Mouse (Mus musculus): ENCODE data around the gene Siglecg.
A peak's percentile ranks its signal among the peaks of the same experiment; 100 is the strongest.

Siglecg gene

DNA sequence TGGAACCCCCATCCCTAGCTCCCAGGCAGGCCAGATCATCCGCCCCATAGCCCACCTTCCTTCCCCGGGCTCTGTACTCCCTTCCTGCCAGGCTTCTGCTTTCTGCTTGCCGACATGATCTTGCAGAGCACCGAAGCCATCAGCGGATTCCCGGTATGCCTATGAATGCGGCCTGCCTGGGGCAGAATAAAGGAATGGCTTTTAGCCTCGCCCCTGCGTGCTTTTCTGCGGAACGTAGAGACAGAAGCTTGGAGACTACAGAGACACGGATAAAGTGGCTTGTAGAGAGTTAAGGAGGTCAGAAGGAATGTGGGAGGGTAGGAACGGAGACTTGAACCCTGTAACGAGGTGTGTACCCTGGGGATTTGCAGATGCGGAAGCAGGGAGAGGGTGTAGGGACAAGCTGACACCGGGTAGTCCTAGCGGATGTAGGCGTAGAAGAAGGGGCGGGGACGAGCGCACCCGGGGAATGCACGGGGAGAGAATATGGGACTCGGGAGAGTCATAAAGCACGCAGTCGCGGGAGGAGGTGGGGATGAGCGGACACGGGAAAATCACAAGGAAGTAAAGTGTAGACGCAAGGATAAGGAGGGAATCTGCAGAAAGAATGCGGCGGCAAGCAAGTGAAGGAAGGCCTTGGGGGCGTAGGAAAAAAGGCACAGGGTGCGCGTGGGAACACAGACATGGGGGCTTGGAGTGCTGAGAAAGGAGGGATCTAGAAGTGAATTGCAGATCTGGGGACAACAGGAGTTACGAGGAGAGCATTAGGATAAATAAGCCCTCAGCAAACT is 35.3 kb downstream of the Siglecg start:
- peak; percentile 73 to 76 for DNase-seq

DNA sequence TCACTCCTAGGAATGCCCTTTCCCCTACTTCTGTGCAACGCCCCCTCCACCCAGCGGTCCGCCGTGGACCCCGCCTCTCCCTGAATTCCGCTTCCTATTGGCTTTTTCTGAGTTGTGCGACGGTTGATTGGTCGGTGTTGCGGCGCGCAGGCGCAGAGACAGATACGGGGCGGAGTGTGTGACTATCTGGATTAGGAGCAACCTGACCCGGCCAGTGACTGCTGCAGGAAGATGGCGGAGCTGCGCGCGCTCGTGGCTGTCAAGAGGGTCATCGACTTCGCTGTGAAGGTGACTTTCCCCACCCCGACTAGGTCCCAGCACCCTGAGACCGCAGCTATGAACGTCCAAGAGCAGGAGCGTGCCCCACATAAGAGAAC is 35.9 kb downstream of the Siglecg start, which contains the start of the genes Etfb and Gm45233:
Gene Etfb, plus strand, starts transcription at position 167 of the 377 bp plus-strand sequence.
Gene Gm45233, plus strand, starts transcription at position 212 of the 377 bp plus-strand sequence.
- peak; percentile 84 to 87 for DNase-seq

DNA sequence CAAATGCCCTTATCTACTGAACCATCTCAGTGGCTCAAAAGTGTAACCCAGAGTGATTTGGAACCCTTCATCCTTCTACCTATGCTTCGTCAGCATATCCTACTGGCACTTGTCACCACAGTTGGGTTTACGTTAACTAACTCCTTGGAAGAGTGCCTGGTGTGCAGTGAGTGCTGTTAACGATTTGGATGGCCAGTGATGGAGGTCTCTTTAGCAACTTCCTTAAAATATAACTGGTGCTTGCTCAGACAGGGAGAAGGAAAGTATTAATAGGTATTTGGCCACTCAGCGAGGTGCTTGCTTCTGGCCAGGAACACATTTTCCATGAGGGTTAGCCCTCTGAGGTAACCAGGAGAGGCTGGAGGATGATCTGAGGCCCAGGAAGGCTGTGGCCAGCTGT is 39.8 kb downstream of the Siglecg start:
- no peak for DNase-seq

DNA sequence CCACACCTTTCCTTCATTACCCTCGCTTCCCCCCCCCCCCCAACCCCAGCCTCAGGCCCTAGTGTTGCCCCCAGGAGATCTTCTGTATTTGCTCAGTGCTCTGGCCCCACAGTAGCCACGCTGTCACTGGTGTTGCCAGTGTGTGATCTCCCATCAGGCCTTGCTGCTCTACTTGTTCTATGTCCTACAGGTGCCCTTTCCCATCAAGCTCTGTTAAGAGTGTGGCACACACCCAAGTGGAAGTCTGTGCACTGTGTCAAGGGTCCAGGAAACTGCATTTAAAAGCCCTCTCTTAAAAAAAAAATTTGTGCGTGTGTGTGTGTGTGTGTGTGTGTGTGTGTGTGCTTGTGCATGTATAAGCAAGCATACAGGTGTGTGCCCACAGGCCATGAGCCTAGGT is 40.2 kb downstream of the Siglecg start:
- DNase-seq, result no peak

DNA sequence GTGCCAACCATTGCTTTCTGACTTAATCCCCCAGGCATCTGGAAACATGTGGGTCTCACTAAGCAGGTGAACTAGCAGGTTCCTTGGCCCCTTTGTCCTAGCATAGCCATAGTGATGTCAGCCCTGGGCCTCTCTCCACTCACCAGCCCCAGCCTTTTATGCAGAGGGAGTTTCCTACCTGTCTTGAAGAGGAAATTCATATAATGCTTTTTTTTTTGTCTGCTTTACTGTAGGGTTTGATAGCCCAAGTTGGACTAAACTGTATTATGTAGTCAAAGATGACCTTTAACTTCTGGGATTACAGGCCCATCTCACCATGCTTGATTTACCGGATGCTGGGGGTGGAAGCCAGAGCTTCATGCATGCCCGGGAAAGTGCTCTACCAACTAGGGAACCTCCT is 41.8 kb downstream of the Siglecg start:
- no peak for DNase-seq

DNA sequence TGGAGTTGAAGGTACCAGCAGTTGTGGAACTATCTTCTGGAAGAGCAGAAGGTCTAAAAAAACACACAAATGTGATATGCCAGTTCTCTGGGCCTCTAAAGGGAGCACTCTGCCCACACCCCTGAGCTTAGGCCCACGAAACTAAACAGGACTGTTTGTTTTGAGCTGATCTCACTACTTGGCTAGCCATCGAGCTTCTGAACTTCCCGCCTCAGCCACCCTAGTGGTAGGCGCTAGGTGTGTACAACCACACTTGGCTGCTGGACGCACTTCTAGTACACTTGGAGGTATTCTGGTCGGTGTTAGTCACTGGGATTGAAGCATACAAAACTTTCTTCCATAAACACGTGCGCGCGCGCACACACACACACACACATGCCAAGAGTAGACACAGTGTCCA is 43.7 kb downstream of the Siglecg start:
- no peak for DNase-seq

DNA sequence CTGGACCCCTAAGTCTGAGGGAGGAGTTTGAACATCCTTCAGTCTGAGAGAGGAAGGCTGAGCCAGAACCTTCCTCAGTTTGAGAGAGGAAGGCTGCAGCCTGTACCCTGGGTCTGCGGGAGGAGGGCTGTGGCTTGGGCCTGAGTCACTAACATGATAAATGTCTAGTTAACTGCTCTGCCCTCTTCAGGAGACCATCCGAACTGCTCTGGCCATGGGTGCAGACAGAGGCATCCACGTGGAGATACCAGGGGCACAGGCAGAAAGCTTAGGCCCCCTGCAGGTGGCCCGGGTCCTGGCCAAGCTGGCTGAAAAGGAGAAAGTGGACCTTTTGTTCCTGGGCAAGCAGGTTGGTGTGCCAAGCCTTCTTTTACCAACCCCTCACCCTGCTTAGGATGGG is 44.6 kb downstream of the Siglecg start:
- peak in 1 of 2 experiments; percentile 52 for DNase-seq

DNA sequence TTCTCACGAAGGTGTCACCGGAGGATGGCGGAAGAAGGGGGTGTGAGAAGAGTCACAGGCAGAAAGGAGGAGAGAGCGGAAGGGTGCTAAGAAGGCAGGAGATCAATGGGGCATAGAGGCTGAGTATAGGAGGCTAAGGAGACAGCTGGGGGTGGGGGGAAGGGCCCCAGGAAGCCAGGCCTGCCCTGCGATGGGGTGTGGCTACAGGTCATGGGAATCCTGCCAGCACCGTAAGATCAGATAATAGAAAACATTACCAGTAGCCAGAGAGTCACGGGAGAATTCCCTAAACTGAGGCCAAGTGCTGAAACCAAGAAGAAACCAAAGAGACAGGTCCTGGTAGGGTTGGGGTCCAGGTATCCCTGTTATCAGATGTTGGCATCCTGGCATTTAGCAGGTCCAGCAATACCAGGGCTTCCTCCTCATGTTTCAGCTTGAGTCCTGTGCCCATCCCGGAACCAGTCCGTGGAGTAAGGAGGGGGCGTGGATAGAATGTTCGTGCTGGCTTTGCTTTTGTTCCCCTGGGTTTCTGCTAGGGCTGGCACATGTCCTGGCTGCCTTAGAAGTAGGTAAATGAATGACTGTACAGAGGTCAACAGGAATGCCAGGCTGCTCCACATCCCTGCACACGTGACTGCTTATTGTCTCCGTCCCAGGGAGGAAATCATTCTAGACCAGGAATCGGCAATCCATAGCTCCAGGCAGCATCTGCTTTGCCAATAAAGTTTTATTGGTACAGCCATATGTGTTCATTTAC is 45.8 kb downstream of the Siglecg start:
- no peak for DNase-seq

DNA sequence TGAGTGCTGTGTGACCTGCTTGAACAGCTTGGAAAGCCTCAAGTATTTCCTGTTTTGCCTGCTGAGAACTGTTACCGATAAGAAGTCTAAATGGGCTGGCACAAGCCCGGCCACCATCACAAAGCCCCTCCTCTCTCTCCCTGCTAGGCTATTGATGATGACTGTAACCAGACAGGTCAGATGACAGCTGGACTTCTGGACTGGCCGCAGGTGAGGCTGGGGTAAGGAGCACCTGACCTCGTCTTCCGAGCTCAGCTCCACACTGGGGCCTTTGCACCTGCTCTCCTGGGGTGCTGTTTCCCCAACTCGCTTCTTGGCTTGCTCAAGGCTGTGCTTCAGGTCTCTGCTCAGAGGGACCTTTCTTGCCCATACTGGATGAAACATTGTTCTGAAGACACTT is 46.4 kb downstream of the Siglecg start:
- DNase-seq, result no peak

DNA sequence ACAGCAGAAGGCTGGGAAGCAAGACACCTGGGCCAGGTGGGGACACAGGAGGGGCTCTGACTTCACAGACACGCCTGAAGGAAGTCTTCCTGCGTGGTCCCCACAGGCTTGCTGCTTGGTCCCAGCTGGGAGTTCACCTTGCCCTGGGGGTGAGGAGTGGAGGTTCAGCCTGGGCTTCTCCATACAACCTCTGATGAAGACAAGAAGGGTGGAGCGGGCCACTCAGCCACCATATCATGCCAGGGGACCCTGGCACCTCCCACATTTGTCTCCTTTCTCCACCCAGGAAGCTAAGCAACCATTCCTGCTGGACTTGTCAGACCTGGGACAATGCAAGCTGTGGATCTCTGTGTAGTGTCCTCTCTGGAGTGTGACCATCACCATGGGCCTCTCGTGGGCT is 54.8 kb downstream of the Siglecg start, which contains the start of gene Vsig10l:
Gene Vsig10l, plus strand, starts transcription at position 301 of the 400 bp plus-strand sequence.
- DNase-seq, result no peak

DNA sequence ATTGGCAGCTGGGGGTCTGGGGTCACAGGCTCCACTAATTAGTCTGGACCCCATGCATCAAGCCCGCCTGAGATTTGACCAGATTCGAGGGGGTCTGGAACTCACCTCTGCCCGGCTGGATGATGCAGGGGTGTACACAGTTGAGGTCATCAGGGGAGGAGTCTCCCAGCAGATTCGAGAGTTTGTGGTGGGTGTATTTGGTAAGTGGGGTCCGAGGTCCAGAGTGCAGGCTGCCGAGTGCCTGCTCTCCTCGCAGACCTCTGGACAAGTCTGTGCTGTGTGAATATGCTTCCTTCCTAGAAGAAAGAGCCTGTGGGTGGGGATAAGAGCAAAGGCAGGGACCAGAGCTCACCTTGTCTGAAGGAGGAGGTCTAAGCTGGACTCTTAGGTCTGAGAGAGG is 56.0 kb downstream of the Siglecg start:
- no peak for DNase-seq

DNA sequence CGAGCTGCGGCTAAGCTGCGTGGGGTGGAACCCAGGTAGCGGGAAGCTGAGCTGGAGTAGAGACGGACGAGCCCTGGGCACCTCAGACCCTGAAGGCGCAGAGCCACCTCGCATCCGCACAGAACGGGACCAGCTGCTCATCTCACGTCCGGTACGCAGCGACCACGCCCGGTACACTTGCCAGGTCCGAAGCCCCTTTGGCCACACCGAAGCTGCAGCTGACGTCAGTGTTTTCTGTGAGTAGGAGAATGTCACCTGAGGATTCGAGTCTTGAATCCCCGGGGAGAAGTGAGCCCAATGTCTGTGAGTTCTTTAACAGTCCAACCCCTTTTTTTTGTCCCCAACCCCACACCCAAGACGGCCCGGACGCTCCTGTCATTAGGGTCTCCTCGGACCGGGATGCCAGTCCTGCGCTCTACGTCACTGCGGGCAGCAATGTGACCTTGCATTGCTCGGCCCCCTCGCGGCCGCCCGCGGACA is 56.9 kb downstream of the Siglecg start:
- DNase-seq, result no peak

DNA sequence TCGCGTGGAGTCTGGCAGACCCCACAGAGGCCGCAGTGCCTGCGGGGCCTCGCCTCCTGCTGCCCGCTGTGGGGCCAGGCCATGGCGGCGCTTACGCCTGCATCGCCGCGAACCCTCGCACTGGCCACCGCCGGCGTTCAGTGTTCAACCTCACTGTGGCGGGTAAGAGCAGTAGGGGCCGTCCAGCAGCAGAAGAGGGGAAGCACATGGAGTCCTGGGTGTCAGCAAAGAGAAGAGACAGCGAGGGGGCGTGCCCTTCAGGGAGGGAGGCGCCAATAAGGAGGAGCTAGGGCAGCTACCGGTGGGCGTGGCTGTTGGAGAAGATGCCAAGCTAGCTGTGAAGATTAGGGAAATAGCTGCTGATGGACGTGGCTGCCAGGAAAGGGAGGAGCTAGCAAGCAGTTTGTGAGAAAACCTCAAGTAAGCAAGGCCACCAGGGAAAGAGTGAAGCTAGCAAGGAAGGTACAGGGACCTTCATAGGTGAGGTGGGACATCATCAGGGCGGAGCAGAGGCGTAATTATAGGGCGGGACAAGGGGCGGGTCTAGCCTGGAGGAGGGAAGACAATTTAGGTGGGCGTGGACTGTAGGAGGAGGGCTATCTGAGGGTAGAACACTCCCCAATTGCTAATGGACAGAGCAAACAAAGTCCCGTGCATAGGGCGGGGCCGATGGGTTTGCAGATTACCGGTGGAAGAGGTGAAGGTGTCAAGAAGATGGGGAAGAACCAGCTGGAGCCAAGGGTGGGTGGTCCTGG is 57.5 kb downstream of the Siglecg start:
- peak; percentile 87 to 92 for DNase-seq

DNA sequence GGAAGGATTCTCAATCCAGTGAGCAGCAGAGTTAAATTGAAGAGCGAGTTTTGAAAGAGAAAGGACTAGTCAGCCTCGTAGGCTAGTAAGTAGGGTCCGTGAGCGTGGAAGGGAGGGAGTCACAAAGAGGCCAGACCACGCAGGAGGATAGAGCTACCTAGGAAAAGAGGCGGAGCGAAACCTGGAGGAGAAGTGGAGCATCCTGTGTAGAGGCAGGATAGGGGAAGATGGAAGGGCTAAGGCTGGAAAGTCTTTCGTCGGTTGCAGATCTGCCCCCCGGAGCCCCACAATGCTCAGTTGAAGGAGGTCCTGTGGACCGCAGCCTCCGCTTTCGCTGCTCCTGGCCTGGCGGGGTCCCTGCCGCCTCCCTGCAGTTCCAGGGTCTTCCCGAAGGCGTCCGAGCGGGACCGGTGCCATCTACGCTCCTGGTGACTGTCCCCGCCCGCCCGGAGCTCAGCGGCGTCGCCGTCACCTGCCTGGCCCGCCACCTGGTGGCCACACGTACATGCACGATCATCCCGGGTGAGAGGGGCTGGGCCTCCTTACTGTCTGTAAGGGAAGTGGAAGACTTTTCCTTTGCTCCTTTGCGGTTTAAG is 58.2 kb downstream of the Siglecg start:
- peak; percentile 74 to 85 for DNase-seq

Measured in spleen, adult 18-20 months (tissue).